Mouse (Mus musculus): ENCODE data around the gene Olfr373. TPM values are rescaled to one million over a fixed set of nuclear protein-coding genes. Genes with fewer than 3 reads are reported as not detected.
"Not testable (repeated sequence)": the region's sequence is repeated elsewhere in the genome, so short reads cannot be mapped to it uniquely, and the experiment has no call there.

Gene Olfr373
- not detected in 2 replicates for polyA plus RNA-seq (2016; fragmentation: Nextera tagmentation; extraction: Ambion mirVana)

DNA sequence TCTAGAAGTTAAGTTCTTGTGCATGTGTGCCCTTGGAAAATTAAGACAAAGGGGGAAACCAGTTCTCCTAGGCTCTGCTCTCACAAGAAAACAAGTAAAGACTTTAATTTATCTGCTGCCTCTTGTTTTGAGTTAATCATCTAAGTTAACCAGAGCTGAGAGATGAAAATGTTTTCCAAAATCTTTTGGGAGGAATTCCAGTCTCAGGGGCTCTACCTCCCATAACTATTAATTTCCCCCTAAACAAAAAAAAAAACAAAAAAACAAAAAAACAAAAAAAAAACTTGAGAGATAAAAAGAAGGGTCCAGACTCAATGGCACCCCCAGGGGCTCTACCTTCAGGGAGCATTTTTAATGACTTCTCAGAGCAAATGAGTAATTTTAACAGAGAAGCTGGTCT lies at the start of gene Olfr373:
Gene Olfr373, plus strand, starts transcription at position 301 of the 400 bp plus-strand sequence.
- not testable (repeated sequence) for H3K4me1 ChIP-seq (replicated peaks); H3K36me3 ChIP-seq; H3K27ac ChIP-seq (ENCODE audit: poor library complexity, severe bottlenecking); H3K4me3 ChIP-seq; H3K9me3 ChIP-seq (replicated peaks); H3K27me3 ChIP-seq (replicated peaks); H3K4me2 ChIP-seq; ATAC-seq (ENCODE audit: insufficient number of reproducible peaks, low FRiP score); H3K9ac ChIP-seq

DNA sequence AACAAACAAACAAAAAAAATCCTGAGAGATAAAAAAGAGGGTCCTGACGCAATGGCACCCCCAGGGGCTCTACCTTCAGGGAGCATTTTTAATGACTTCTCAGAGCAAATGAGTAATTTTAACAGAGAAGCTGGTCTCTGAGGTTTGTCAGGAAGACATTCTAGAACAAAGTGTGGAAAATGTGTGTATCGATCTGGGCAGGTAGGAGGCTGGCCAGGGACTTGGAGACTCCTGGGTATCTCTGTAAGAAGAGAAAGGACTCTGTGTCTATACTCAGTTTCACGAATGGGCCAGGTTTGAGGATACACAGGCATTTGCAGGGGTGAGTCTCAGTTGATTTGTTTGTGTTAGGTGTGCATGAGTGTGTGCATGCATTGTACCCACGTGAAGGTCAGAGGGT lies 42.1 kb upstream of the Olfr373 start, which contains the start of gene Olfr372:
Gene Olfr372, plus strand, starts transcription at position 301 of the 400 bp plus-strand sequence.
- not testable (repeated sequence) for H3K4me3 ChIP-seq; H3K27me3 ChIP-seq (replicated peaks); H3K9ac ChIP-seq; H3K4me2 ChIP-seq; H3K9me3 ChIP-seq (replicated peaks); H3K4me1 ChIP-seq (replicated peaks); H3K27ac ChIP-seq (ENCODE audit: poor library complexity, severe bottlenecking); ATAC-seq (ENCODE audit: insufficient number of reproducible peaks, low FRiP score); H3K36me3 ChIP-seq
- 70% methylated on average over 4 of the region's 4 CpGs for WGBS

DNA sequence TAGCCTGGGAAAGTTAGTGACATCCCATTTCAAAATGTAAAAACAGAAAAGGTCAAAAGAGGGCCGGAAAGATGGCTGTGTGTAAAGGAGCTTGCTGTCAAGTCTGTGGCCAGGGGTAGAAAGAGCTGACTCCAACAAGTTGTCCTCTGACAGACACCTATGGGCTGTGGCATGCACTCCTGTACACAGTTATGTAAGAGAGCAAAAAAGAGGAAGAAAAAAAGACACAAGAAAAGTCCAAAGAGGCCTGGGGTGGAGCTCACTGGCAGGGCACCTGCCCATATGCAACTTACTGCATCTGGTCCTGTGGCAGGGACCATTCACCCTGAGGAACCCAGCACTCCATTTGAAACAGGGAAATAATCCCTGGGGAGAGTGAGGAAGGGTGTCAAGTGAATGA lies 40.5 kb upstream of the Olfr373 start:
- Histone ChIP-seq H3K9ac (no peak overlapping the region), H3K27ac (ENCODE audit: poor library complexity, severe bottlenecking) (no peak overlapping the region), H3K9me3 (replicated peaks) (no peaks in the 10 kb centered on the region), H3K36me3 (no peaks in the 10 kb centered on the region), H3K27me3 (replicated peaks) (no peaks in the 10 kb centered on the region), H3K4me3 (no peak overlapping the region), H3K4me2 (no peak overlapping the region), H3K4me1 (replicated peaks) (no peaks in the 10 kb centered on the region)
- 71% methylated on average over 1 of the region's 1 CpGs for WGBS
- no peak for ATAC-seq (ENCODE audit: insufficient number of reproducible peaks, low FRiP score)

DNA sequence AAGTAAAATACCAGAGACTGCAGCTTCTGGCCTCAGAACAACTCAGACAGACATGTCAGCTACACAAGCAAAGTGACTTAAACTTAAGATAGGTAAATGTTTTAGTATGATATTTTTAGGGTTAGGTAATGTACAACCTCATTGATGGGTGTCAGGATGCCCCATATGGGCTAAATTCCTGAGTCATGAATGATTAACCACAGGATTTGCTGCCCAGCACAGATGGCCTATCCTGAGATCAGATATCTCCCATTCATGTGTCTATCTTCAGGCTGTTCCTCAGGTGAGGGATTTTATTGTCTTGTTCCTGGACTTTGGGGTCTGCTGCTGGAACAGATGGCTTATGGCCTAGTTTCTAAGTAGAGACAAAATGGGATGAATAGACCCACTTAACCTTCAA lies 28.3 kb upstream of the Olfr373 start:
- not testable (repeated sequence) for H3K4me2 ChIP-seq; H3K9me3 ChIP-seq (replicated peaks); H3K4me1 ChIP-seq (replicated peaks); H3K9ac ChIP-seq; H3K4me3 ChIP-seq; H3K27ac ChIP-seq (ENCODE audit: poor library complexity, severe bottlenecking); H3K36me3 ChIP-seq; H3K27me3 ChIP-seq (replicated peaks); ATAC-seq (ENCODE audit: insufficient number of reproducible peaks, low FRiP score)

DNA sequence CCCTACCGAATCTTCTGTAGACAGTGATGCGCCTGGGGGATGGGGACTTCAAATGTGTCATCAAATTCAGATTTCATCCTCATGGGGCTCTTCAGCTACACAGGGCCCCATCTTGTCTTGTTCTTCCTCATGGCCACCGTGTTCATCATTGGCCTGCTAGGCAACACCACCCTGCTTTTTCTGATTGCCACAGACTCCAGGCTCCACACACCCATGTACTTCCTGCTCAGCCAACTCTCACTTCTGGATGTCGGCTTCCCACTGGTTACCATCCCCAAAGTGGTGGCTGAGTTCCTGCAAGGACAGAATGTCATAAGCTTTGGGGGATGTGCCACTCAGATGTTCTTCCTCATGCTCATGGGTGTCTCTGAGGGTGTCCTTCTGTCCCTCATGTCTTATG lies 25.3 kb upstream of the Olfr373 start:
- H3K4me3 ChIP-seq; H3K4me1 ChIP-seq (replicated peaks); H3K9ac ChIP-seq; H3K9me3 ChIP-seq (replicated peaks); H3K27ac ChIP-seq (ENCODE audit: poor library complexity, severe bottlenecking); H3K4me2 ChIP-seq; H3K27me3 ChIP-seq (replicated peaks); ATAC-seq (ENCODE audit: insufficient number of reproducible peaks, low FRiP score); H3K36me3 ChIP-seq: not testable (repeated sequence)
- WGBS = 77% methylated on average over 3 of the region's 4 CpGs

DNA sequence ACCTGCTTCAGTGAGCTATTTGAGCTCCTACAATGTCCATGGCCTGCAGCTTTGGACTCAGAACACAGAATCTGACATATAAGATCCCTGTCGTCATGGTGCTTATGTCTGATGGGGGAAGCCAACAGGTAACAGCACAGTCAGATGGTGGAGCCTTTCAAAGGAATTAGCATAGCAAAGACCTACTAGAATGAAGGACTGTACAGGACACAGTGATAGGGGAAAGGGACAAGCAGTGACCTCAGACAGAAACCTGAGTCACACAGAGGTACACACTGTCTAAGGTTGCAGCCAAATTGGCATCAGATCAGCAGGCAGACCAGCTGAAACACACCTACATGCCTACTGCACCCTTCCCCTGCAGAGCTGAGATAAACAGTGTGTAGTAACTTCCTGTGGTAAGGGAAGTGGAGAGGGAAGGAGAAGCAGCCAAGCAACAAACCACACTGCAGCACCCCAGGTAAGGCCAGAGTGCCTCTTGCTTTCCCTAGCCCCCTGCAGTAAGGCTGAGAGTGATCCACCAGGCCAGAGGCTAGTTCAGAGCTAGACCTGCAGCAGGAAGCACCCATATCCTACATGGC lies 16.1 kb upstream of the Olfr373 start:
- not testable (repeated sequence) for H3K27me3 ChIP-seq (replicated peaks); H3K4me1 ChIP-seq (replicated peaks); H3K36me3 ChIP-seq; H3K4me2 ChIP-seq; H3K9ac ChIP-seq; H3K27ac ChIP-seq (ENCODE audit: poor library complexity, severe bottlenecking); H3K4me3 ChIP-seq; ATAC-seq (ENCODE audit: insufficient number of reproducible peaks, low FRiP score); H3K9me3 ChIP-seq (replicated peaks)
- WGBS = 59% methylated on average over 1 of the region's 1 CpGs

DNA sequence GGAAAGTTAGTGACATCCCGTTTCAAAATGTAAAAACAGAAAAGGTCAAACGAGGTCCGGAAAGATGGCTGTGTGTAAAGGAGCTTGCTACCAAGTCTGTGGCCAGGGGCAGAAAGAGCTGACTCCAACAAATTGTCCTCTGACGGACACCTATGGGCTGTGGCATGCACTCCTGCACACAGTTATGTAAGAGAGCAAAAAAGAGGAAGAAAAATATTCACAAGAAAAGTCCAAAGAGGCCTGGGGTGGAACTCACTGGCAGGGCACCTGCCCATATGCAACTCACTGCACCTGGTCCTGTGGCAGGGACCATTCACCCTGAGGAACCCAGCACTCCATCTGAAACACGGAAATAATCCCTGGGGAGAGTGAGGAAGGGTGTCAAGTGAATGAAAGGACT lies 1.8 kb downstream of the Olfr373 start:
- 56% methylated on average over 5 of the region's 5 CpGs for WGBS
- H3K4me3 ChIP-seq = no peak overlapping the region
- no peaks in the 10 kb centered on the region for H3K4me1 ChIP-seq (replicated peaks)
- ATAC-seq (ENCODE audit: insufficient number of reproducible peaks, low FRiP score) = no peak
- no peaks in the 10 kb centered on the region for H3K36me3 ChIP-seq
- H3K27me3 ChIP-seq (replicated peaks) = no peaks in the 10 kb centered on the region
- H3K9ac ChIP-seq = no peak overlapping the region
- H3K9me3 ChIP-seq (replicated peaks) = no peaks in the 10 kb centered on the region
- H3K27ac ChIP-seq (ENCODE audit: poor library complexity, severe bottlenecking) = no peak overlapping the region
- H3K4me2 ChIP-seq = no peak overlapping the region

DNA sequence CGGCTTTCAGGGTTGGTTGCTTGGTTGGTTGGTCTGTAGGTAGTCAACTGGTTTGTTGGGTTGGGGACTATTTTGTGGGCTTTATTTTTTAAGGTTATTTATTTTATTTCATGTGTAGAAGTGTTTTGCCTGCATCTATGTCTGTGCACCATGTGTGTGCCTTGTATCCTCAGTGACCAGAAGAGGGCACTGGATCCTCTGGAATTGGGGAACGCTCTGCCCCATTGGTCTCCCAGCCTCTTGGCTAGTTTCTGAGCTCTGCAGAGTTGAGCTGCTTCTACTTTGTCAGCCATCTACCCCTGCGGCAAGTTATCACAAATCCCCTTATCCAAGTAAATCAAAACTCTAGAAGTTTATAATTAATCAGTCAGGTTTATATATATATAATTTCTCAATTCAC lies 4.6 kb downstream of the Olfr373 start:
- H3K4me3 ChIP-seq; H3K27ac ChIP-seq (ENCODE audit: poor library complexity, severe bottlenecking); H3K9ac ChIP-seq; H3K4me1 ChIP-seq (replicated peaks); H3K36me3 ChIP-seq; ATAC-seq (ENCODE audit: insufficient number of reproducible peaks, low FRiP score); H3K27me3 ChIP-seq (replicated peaks); H3K9me3 ChIP-seq (replicated peaks); H3K4me2 ChIP-seq: not testable (repeated sequence)
- WGBS = 81% methylated on average over 3 of the region's 3 CpGs

DNA sequence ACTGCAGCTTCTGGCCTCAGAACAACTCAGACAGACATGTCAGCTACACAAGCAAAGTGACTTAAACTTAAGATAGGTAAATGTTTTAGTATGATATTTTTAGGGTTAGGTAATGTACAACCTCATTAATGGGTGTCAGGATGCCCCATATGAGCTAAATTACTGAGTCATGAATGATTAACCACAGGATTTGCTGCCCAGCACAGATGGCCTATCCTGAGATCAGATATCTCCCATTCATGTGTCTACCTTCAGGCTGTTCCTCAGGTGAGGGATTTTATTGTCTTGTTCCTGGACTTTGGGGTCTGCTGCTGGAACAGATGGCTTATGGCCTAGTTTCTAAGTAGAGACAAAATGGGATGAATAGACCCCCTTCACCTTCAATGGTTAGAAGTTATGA lies 13.7 kb downstream of the Olfr373 start:
- H3K4me1 ChIP-seq (replicated peaks); H3K27me3 ChIP-seq (replicated peaks); ATAC-seq (ENCODE audit: insufficient number of reproducible peaks, low FRiP score); H3K9me3 ChIP-seq (replicated peaks); H3K27ac ChIP-seq (ENCODE audit: poor library complexity, severe bottlenecking); H3K9ac ChIP-seq; H3K4me3 ChIP-seq; H3K4me2 ChIP-seq; H3K36me3 ChIP-seq: not testable (repeated sequence)

DNA sequence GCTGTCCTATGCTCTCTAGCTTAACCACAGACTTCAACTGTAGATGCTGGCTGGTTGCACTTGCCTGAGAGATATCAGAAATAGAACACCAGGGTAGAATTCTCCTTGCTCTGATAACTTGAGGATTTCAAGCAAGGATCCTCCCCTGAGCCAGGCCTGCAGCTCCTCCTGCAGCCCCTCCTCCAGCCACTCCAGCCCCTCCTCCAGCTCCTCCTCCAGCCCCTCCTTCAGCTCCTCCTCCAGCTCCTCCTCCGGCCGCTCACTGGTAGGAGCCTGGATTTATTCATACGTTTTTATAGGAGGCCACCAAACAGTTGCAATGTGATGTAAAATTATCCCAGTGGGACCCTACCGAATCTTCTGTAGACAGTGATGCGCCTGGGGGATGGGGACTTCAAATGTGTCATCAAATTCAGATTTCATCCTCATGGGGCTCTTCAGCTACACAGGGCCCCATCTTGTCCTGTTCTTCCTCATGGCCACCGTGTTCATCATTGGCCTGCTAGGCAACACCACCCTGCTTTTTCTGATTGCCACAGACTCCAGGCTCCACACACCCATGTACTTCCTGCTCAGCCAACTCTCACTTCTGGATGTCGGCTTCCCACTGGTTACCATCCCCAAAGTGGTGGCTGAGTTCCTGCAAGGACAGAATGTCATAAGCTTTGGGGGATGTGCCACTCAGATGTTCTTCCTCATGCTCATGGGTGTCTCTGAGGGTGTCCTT lies 16.6 kb downstream of the Olfr373 start:
- not testable (repeated sequence) for H3K4me3 ChIP-seq; H3K36me3 ChIP-seq; H3K4me2 ChIP-seq; ATAC-seq (ENCODE audit: insufficient number of reproducible peaks, low FRiP score); H3K27me3 ChIP-seq (replicated peaks); H3K27ac ChIP-seq (ENCODE audit: poor library complexity, severe bottlenecking); H3K4me1 ChIP-seq (replicated peaks); H3K9me3 ChIP-seq (replicated peaks); H3K9ac ChIP-seq
- 51% methylated on average over 6 of the region's 7 CpGs for WGBS

DNA sequence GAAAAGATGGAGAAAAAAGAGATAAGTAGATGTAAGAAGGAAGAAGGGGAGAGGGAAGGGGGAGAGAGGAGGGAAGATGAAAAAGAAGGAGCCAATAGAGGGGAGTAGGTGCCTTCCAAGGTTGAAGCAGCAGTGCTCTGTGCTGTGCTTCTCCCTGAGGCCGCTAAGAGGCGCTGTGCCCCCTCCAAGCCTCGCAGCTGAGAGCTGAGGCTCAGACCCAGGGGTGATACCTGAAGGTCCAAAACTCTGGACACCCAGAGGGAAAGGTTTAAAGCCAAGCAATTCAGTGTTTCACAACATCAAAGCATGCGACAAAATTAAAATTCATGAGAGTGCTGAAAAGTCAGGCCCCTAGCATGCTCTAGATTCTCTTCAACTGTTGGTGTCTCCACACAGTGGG lies 22.2 kb downstream of the Olfr373 start:
- H3K4me1 ChIP-seq (replicated peaks) = no peaks in the 10 kb centered on the region
- no peak for ATAC-seq (ENCODE audit: insufficient number of reproducible peaks, low FRiP score)
- H3K27ac ChIP-seq (ENCODE audit: poor library complexity, severe bottlenecking) = no peak overlapping the region
- H3K27me3 ChIP-seq (replicated peaks) = no peaks in the 10 kb centered on the region
- WGBS = 17% methylated on average over 4 of the region's 4 CpGs
- H3K9me3 ChIP-seq (replicated peaks) = no peaks in the 10 kb centered on the region
- no peak overlapping the region for H3K4me3 ChIP-seq
- no peaks in the 10 kb centered on the region for H3K36me3 ChIP-seq
- no peak overlapping the region for H3K9ac ChIP-seq
- no peak overlapping the region for H3K4me2 ChIP-seq

DNA sequence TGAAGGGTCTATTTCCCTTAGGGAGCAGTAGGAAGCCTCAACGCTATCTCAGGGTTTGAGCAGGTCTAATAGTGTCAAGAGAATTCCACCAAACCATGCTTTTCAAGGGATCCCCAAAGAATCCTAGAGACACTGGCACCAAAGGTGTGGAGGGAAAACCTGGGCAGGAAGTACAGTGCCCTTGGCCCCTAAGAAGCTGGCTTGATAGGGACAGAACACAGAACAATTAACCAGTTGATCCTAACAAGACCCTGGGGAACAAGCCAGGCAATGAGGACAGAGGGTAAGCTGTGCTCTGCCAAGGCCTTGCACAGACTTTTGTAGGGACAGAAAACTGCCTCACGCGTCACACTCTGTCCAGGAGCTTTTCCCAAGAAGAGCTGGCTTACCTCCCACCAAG lies 23.8 kb downstream of the Olfr373 start, which contains the start of gene Olfr374:
Gene Olfr374, plus strand, starts transcription at position 301 of the 400 bp plus-strand sequence.
- 82% methylated on average over 3 of the region's 3 CpGs for WGBS
- Histone ChIP-seq H3K9ac (no peak within 1 kb of the TSS), H3K4me2 (no peak within 1 kb of the TSS)

More for the DNA sequence above, 23.8 kb downstream of the Olfr373 start, which contains the start of gene Olfr374:
- Histone ChIP-seq H3K4me1 (replicated peaks) (no peaks in the 10 kb centered on the region), H3K36me3 (no peaks in the 10 kb centered on the region), H3K9me3 (replicated peaks) (no peaks in the 10 kb centered on the region), H3K27ac (ENCODE audit: poor library complexity, severe bottlenecking) (no peak within 1 kb of the TSS), H3K4me3 (no peak within 1 kb of the TSS), H3K27me3 (replicated peaks) (no peaks in the 10 kb centered on the region)
- ATAC-seq (ENCODE audit: insufficient number of reproducible peaks, low FRiP score) = no peak

All from heart, embryonic 12.5 days (tissue).